Mouse (Mus musculus) stomach, embryonic 16.5 days (tissue): Measurements from ENCODE around the gene Calcoco1. TPM values are rescaled to one million over a fixed set of nuclear protein-coding genes. Genes with fewer than 3 reads are reported as not detected.

ENCODE experiments used
- ATAC-seq: fragments of 200-750 bp; cut with Nextera tagmentation; 2 replicates; pipeline ENCODE4 v1.8.0; 2017; ENCODE audit warnings: moderate number of reproducible peaks, moderate TSS enrichment; ENCODE audit not compliant: insufficient read depth, low FRiP score
- H3K27ac ChIP-seq: fragments of 300-500 bp; sonication (generic); 2 replicates; pipeline ENCODE4 v1.5.1; 2014; ENCODE audit warnings: low read length
- H3K27me3 ChIP-seq: fragments of 300-500 bp; sonication (generic); 2 replicates; pipeline ENCODE4 v1.6.1; 2014; ENCODE audit warnings: low read length, control low read depth, mixed read lengths; ENCODE audit not compliant: control insufficient read depth, insufficient read depth
- H3K36me3 ChIP-seq: fragments of 300-500 bp; sonication (generic); 2 replicates; pipeline ENCODE4 v1.6.1; 2014; ENCODE audit warnings: low read length; ENCODE audit not compliant: control insufficient read depth, insufficient read depth
- H3K4me1 ChIP-seq: fragments of 300-500 bp; sonication (generic); 2 replicates; pipeline ENCODE4 v1.6.1; 2014; ENCODE audit warnings: low read length, control low read depth, mixed read lengths; ENCODE audit not compliant: control insufficient read depth, insufficient read depth
- H3K4me2 ChIP-seq: fragments of 300-500 bp; sonication (generic); 2 replicates; pipeline ENCODE4 v1.6.1; 2014; ENCODE audit warnings: low read depth, low read length, mixed read lengths
- H3K4me3 ChIP-seq: fragments of 300-500 bp; sonication (generic); replicated peaks from 2 replicates; pipeline ENCODE4 v1.5.1; 2014; ENCODE audit warnings: mild to moderate bottlenecking, low read length
- H3K9ac ChIP-seq: fragments of 300-500 bp; sonication (generic); 2 replicates; pipeline ENCODE4 v1.6.1; 2014; ENCODE audit warnings: low read length
- H3K9me3 ChIP-seq: fragments of 300-500 bp; sonication (generic); replicated peaks from 2 replicates; pipeline ENCODE4 v1.6.1; 2016; ENCODE audit warnings: low read length, control low read depth; ENCODE audit not compliant: control insufficient read depth
- WGBS: fragments of 180-500 bp; shearing (Covaris S2); extraction: QIAGEN DNeasy Blood & Tissue Kit; methylation state at CpG from one replicate; pipeline ENCODE4 v1.1.7; 2014; 5-methylcytosine and 5-hydroxymethylcytosine counted together
- polyA plus RNA-seq: library from polyadenylated mRNA; unstranded; fragments of >200 nt; fragmentation: Nextera tagmentation; extraction: Ambion mirVana; gene quantifications from 2 replicates; pipeline ENCODE4 v1.2.1, GENCODE M21; 2015

The Calcoco1 gene
- polyA plus RNA-seq, 1 experiment from 2014 or later = 37.7 TPM

- Histone ChIP-seq H3K9me3 (no peaks in the 10 kb centered on the region), H3K4me3 (no peak overlapping the region), H3K9ac (no peak overlapping the region), H3K27me3 (peaks cover 17% of the 10 kb centered on the region), H3K27ac (no peak overlapping the region), H3K36me3 (no peaks in the 10 kb centered on the region), H3K4me2 (no peak overlapping the region), H3K4me1 (peaks cover 4% of the 10 kb centered on the region)
- ATAC-seq = no peak
- WGBS = 84% methylated on average over 28 of the region's 28 CpGs
These were observed 12.0 kb upstream of the Calcoco1 start for GRCm38 (mm10) chr15:102733759-102734531.

- Histone ChIP-seq H3K4me2 (no peak overlapping the region), H3K27ac (no peak overlapping the region), H3K4me3 (no peak overlapping the region), H3K27me3 (peaks cover 17% of the 10 kb centered on the region), H3K9me3 (no peaks in the 10 kb centered on the region), H3K9ac (no peak overlapping the region), H3K36me3 (no peaks in the 10 kb centered on the region), H3K4me1 (peaks cover 4% of the 10 kb centered on the region)
- 63% methylated on average over 5 of the region's 5 CpGs for WGBS
- no peak for ATAC-seq
These were observed 11.3 kb upstream of the Calcoco1 start for GRCm38 (mm10) chr15:102733233-102733632.

DNA sequence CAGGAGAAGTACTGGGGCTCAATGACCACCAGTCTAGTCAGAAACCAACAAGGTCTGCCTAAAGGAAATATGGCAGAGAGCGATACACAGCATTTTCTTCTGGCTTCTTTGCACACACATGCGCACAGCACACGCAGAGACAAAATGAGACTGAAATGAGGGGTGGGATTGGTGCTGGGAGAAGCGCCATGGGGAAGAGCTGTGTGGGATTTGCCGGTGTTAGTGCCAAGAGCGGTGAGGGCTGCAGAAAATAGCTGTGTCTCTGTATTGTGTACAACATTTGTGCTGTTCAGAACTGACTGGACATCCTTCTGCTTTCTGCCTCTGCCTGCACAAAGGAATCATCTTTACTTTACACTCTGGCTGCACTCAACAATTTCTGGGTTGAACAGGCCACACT is 10.4 kb upstream of the Calcoco1 start:
- no peak overlapping the region for H3K4me3 ChIP-seq
- no peak for ATAC-seq
- peaks cover 17% of the 10 kb centered on the region for H3K27me3 ChIP-seq
- 82% methylated on average over 6 of the region's 6 CpGs for WGBS
- no peak overlapping the region for H3K27ac ChIP-seq
- H3K9ac ChIP-seq = no peak overlapping the region
- H3K4me2 ChIP-seq = no peak overlapping the region
- peaks cover 4% of the 10 kb centered on the region for H3K4me1 ChIP-seq
- no peaks in the 10 kb centered on the region for H3K9me3 ChIP-seq
- H3K36me3 ChIP-seq = no peaks in the 10 kb centered on the region

DNA sequence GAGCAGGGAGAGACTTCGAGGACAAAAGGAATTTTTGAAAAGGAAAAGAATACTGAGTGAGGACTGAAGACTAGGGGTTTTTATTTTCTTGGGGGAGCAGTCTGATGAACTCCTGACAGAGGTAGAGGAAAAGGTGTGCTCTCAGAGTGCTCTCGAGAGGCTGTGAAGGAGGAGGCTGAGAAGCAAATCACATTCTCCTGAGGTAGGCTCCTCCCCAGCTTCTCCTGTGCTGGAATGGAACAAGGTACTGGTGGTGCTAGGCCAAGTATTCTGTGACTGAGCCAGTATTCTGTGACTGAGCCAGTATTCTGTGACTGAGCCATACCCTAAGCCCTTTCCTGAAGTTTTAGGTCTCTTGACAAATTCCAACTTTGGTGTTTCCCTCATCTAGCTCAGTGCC is 6.0 kb upstream of the Calcoco1 start:
- no peaks in the 10 kb centered on the region for H3K9me3 ChIP-seq
- no peak overlapping the region for H3K4me3 ChIP-seq
- no peak for ATAC-seq
- 0 out of 2 replicates have a peak, but pooled peaks cover under 1% of the 10 kb centered on the region for H3K27me3 ChIP-seq
- H3K4me2 ChIP-seq = no peak overlapping the region
- H3K4me1 ChIP-seq = no peaks in the 10 kb centered on the region
- WGBS = 54% methylated on average over 2 of the region's 2 CpGs
- no peak overlapping the region for H3K9ac ChIP-seq
- H3K36me3 ChIP-seq = no peaks in the 10 kb centered on the region
- H3K27ac ChIP-seq = no peak overlapping the region

DNA sequence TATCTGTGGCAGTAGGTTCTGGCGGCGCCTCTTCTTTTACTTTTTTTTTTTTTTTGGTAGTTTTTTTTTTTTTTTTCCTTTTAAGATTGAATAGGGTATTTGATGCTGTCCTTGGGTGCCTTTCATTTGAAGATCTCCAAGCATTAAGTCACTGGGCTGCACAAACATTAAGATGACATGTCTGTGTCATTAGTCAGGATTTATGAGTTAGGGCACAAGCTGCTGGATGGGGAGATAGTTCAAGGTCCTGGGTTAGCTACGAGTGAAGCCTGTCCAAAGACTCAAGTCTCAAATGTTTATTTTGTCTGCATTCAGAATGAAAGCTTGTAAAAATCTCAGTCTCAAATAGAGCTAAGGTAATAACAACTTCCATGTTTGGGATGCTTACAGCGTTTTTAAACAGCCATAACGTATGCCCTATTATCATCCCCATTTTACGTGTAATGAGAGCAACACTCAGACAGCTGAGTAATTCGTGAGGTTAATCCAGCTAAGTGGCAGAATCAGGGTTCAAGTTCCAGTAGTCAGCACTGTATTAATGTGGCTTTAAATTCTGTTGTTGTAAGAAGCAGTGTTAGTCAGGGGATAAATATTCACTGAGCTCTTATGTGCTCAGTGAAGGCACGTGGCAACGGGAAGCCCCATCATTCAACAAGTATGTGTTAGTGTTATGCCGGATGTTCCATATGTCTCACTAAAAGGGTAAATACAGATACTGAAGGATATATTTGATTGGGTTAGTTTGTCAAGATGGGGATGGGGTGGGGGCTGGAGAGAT is 1.6 kb upstream of the Calcoco1 start:
- 62% methylated on average over 10 of the region's 10 CpGs for WGBS
- ATAC-seq = no peak

DNA sequence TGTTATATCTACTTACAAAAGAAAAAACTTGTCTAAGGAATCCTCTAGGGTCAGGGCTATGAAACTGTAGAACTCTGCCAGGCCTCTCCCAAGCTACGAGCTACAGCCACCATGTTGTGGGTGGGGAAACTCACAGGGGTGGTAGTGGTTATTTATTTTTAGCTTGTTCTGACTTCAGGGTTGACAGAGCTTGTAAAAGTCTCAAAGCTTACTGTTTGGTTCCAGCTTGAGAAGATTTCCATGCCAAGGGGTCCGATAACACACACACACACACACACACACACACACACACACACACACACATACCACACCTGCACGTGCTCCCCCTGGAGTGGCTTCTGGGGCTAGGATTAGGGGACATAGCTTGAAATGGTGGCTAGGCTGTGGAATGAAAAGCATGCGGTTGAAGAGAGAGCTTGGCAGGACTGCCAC is 538 bp upstream of the Calcoco1 start:
- Histone ChIP-seq H3K9me3 (no peaks in the 10 kb centered on the region), H3K4me2 (peak overlapping the region; percentile 54), H3K27me3 (no peaks in the 10 kb centered on the region), H3K9ac (peak overlapping the region; percentile 42), H3K4me3 (peak overlapping the region; percentile 30), H3K36me3 (no peaks in the 10 kb centered on the region), H3K27ac (0 out of 2 replicates have a peak overlapping the region, but pooled peaks have one; percentile 35), H3K4me1 (peaks cover 6% of the 10 kb centered on the region)
- 45% methylated on average over 4 of the region's 4 CpGs for WGBS
- peak; percentile 30; the same call in 1 of the 2 replicates for ATAC-seq

More for the DNA sequence above, 1.6 kb upstream of the Calcoco1 start:
- Histone ChIP-seq H3K4me1 (peaks cover 6% of the 10 kb centered on the region), H3K9me3 (no peaks in the 10 kb centered on the region), H3K27me3 (no peaks in the 10 kb centered on the region), H3K4me2 (no peak overlapping the region), H3K9ac (no peak overlapping the region), H3K36me3 (no peaks in the 10 kb centered on the region), H3K4me3 (no peak overlapping the region), H3K27ac (no peak overlapping the region)

DNA sequence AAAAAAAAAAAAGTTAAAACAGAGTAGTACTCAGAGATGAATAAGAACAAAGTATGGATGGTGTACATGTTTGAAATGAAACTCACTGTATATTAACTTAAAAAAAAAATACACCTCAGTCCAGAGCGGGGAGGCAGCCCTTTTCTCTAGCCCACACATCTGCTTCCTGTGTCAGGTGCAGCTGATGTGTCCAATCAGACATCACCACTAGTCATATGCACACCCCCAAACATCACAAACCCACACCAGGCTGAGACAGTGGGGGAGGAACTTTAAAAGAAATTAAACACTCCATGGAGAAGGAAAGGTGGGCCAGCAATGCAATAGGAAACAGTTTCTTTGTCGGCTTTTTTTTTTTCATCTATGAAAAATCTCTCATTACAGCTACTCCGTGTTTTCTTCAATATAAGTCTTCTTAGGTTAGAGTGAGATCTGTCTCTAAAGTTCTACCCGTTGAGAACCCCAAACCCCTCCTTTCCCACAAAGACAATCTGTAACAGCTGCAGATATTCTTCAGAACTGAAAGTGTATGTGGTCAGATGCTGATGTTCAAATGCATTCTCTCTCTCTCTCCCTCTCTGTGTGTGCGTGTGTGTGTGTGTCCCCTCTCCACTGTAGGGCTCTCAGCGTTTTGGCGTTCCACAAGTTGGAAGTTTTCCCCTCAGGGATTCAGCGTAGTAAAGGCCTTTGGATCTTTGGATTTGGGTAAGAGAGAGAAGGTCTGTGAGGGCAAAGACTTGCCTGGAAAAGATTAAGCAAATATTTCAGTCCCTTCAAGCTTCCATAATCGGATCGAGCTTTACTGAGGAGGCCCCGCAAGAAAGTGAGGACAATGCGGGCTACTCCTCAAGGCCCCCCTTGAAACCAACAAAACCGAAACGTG is 721 bp downstream of the Calcoco1 start:
- WGBS = 12% methylated on average over 14 of the region's 14 CpGs
- H3K4me3 ChIP-seq = peak overlapping the region; percentile 64
- peak overlapping the region; percentile 73 for H3K9ac ChIP-seq
- no peak overlapping the region for H3K27ac ChIP-seq
- H3K4me2 ChIP-seq = peak overlapping the region; percentile 64
- no peaks in the 10 kb centered on the region for H3K27me3 ChIP-seq
- no peak for ATAC-seq
- H3K9me3 ChIP-seq = no peaks in the 10 kb centered on the region
- H3K4me1 ChIP-seq = peaks cover 6% of the 10 kb centered on the region
- no peaks in the 10 kb centered on the region for H3K36me3 ChIP-seq

- no peak overlapping the region for H3K27ac ChIP-seq
- H3K4me3 ChIP-seq = no peak overlapping the region
- ATAC-seq = no peak; the same call in 1 of the 2 replicates
- H3K4me2 ChIP-seq = no peak overlapping the region
- no peaks in the 10 kb centered on the region for H3K9me3 ChIP-seq
- H3K9ac ChIP-seq = no peak overlapping the region
- no peaks in the 10 kb centered on the region for H3K36me3 ChIP-seq
- peaks cover 3% of the 10 kb centered on the region for H3K4me1 ChIP-seq
- no peaks in the 10 kb centered on the region for H3K27me3 ChIP-seq
- 56% methylated on average over 12 of the region's 12 CpGs for WGBS
These were observed 5.8 kb downstream of the Calcoco1 start for GRCm38 (mm10) chr15:102716132-102716531.
